Mouse (Mus musculus) bone marrow, adult 2 months (tissue): ENCODE data around the gene Med9. TPM values are rescaled to one million over a fixed set of nuclear protein-coding genes. Genes with fewer than 3 reads are reported as not detected.
A peak's percentile ranks its signal among the peaks of the same experiment; 100 is the strongest.
"Not testable (repeated sequence)": the region's sequence is repeated elsewhere in the genome, so short reads cannot be mapped to it uniquely, and the experiment has no call there.

Source experiments
- H3K27ac ChIP-seq: fragments of 200-500 bp; 2 replicates; pipeline ENCODE4 v1.5.1; 2012; ENCODE audit warnings: low read depth, mild to moderate bottlenecking, control low read depth, inconsistent platforms, low read length; ENCODE audit not compliant: control insufficient read depth, poor library complexity, insufficient read depth
- H3K4me1 ChIP-seq: fragments of 200-500 bp; 2 replicates; pipeline ENCODE4 v1.6.1; 2011; ENCODE audit warnings: low read length; ENCODE audit not compliant: control insufficient read depth, insufficient read depth
- H3K4me3 ChIP-seq: fragments of 200-500 bp; replicated peaks from 2 replicates; pipeline ENCODE3; 2011; ENCODE audit warnings: mild to moderate bottlenecking, low read depth, low read length, control low read depth; ENCODE audit not compliant: control insufficient read depth
- CTCF ChIP-seq: fragments of 200-500 bp; IDR thresholded peaks from 2 replicates; pipeline ENCODE4 v1.5.1; 2011; ENCODE audit warnings: low read length, control low read depth; ENCODE audit not compliant: control insufficient read depth, insufficient read depth
- POLR2A ChIP-seq: fragments of 200-500 bp; IDR thresholded peaks from 2 replicates; pipeline ENCODE4 v1.6.1; 2011; ENCODE audit warnings: low read depth, mild to moderate bottlenecking, control low read depth, low read length, borderline replicate concordance; ENCODE audit not compliant: control insufficient read depth
- WGBS: fragments of 180-500 bp; shearing (Covaris S2); methylation state at CpG from one replicate; pipeline ENCODE4 v1.1.7; 2018; 5-methylcytosine and 5-hydroxymethylcytosine counted together
- polyA plus RNA-seq: library from polyadenylated mRNA; stranded (reverse); fragments of >200 nt; gene quantifications from 2 replicates; pipeline ENCODE4 v1.2.4, GENCODE M21; 2011; ENCODE audit warnings: low replicate concordance; ENCODE audit not compliant: missing spikeins, insufficient read depth, insufficient read length

Gene Med9
- polyA plus RNA-seq, 1 experiment: 10.2 TPM

- H3K4me3 ChIP-seq: no peak overlapping the region
- no peak overlapping the region for H3K27ac ChIP-seq
- peaks cover 7% of the 10 kb centered on the region; the same call in 1 of the 2 replicates for H3K4me1 ChIP-seq
- TF ChIP-seq POLR2A: no peak
- no peak for TF ChIP-seq CTCF
- WGBS: 93% methylated on average over 3 of the region's 3 CpGs
These were observed 11.0 kb upstream of the Med9 start for GRCm38 (mm10) chr11:59937023-59937422.

DNA sequence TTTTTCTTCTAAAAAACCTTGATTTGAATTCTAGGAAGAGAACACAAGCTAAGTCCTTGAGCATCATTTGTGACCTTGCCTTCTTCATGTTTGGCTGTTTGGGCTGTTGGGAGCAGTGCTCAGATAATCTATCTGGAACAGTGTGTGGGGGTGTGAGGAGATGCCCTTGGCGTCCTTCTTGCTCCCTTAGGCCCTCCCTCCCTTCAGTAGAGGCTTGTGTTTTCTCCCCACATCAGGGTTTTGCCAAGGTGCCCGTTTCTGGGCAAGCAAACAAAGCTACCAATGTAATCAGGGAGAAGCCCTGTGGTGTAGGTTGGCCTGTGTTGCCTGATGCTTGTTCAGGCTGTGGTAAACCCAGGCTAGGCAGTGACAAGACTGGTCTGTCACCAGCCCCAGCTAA, 10.4 kb upstream of the Med9 start:
- Histone ChIP-seq H3K27ac (no peak overlapping the region), H3K4me1 (peaks cover 6% of the 10 kb centered on the region; the same call in 1 of the 2 replicates), H3K4me3 (no peak overlapping the region)
- TF ChIP-seq POLR2A (no peak), CTCF (no peak)
- WGBS: 48% methylated on average over 2 of the region's 2 CpGs

DNA sequence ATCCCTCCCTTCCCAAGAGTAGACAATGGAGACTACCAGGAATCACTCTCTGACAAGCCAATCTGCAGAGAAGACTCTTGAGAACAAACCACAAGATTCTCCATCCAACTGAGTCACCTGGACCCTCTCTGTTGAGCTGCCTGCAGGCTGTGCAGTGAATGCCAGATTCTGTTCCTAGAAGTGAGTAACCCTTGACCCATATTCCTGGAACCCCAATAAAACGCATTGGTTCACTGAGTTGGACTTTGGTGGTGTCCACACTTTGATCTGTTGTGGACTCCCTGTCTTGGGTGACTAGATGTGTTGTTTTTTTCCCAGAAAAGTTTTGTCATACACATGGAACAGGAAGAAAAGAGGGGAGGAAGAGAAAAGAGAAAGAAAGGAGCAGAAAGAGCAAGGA, 8.2 kb upstream of the Med9 start:
- no peak overlapping the region for H3K27ac ChIP-seq
- no peak for TF ChIP-seq POLR2A
- TF ChIP-seq CTCF: no peak
- 82% methylated on average over 1 of the region's 1 CpGs for WGBS
- H3K4me1 ChIP-seq: peaks cover 5% of the 10 kb centered on the region; the same call in 1 of the 2 replicates
- H3K4me3 ChIP-seq: no peak overlapping the region

DNA sequence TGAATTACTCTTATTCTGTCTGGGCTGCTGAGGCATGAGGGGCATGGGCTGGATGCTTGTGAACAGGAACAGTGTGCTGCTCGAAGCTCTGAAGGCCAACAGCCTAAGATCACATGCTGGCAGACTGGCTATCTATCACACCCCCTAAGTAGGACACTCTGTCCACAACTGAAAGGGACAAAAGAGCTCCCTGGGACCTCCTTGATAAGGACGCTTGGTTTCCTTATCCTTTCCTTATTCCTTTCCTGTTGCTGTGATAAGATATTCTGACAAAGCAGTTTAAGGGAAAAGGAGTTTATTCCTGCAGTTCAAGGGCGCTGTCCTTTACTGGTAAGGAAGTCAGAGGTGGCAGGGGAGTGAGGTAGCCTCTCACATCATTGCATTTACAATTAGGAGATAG, 7.4 kb upstream of the Med9 start:
- TF ChIP-seq POLR2A (no peak), CTCF (no peak)
- Histone ChIP-seq H3K4me3 (no peak overlapping the region), H3K27ac (no peak overlapping the region), H3K4me1 (peaks cover 5% of the 10 kb centered on the region; the same call in 1 of the 2 replicates)
- WGBS: 58% methylated on average over 3 of the region's 3 CpGs

DNA sequence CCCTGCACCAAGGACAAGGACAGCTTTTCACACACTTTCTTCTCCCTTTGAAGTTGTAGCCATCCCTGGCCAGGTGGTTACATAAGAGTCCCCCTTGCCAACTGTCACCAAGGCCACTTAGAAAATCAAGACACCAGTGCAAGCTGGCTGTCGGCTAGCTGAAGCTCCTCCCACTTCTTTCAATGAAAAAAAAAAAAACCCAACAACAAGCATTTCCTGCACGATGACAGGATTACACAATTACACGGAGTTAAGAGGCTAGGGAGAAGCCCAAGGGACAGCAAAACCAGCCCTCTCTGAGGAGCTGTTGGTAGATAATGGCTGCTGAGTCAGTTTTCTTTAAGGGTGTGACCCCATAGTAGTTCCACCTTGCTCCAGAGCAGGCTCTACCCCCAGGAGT, 6.6 kb upstream of the Med9 start:
- Histone ChIP-seq H3K27ac (no peak overlapping the region), H3K4me1 (peaks cover 5% of the 10 kb centered on the region; the same call in 1 of the 2 replicates), H3K4me3 (no peak overlapping the region)
- TF ChIP-seq POLR2A (no peak), CTCF (no peak)
- WGBS: 0% methylated on average over 3 of the region's 3 CpGs

- 87% methylated on average over 10 of the region's 10 CpGs for WGBS
- H3K27ac ChIP-seq, H3K4me1 ChIP-seq, H3K4me3 ChIP-seq: not testable (repeated sequence)
These were observed 3.2 kb upstream of the Med9 start for GRCm38 (mm10) chr11:59944855-59945254.

- no peaks in the 10 kb centered on the region for H3K4me1 ChIP-seq
These were observed 378 bp downstream of the Med9 start for GRCm38 (mm10) chr11:59948401-59948767.

DNA sequence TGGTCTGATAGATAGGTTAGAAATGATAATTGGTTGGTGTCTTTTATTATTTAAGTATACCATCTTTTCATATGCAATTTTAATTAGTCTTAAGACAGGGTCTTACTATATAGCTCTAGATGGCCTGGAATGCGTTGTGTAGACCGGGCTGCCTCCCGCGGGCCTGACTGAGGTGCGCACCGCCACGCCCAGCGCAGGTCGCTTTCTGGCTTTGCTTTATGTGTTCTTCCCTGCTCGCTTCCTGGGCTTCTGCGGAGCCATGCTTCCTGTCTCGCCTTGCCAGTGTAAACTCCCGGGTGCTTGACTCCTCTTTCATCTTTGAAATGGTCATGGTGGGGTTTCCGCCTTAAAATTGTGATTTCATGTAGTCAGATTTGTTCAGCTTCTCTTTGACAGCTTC, 4.9 kb downstream of the Med9 start:
- H3K4me3 ChIP-seq: no peak overlapping the region
- WGBS: 91% methylated on average over 14 of the region's 14 CpGs
- TF ChIP-seq CTCF: no peak
- no peak for TF ChIP-seq POLR2A
- H3K27ac ChIP-seq: no peak overlapping the region
- H3K4me1 ChIP-seq: no peaks in the 10 kb centered on the region

More at GRCm38 (mm10) chr11:59948401-59948767, 378 bp downstream of the Med9 start:
- WGBS: 3% methylated on average over 16 of the region's 16 CpGs
- Histone ChIP-seq H3K4me3 (peak overlapping the region; percentile 91), H3K27ac (peak overlapping the region; percentile 68)
- TF ChIP-seq POLR2A: no peak
- TF ChIP-seq CTCF: no peak

DNA sequence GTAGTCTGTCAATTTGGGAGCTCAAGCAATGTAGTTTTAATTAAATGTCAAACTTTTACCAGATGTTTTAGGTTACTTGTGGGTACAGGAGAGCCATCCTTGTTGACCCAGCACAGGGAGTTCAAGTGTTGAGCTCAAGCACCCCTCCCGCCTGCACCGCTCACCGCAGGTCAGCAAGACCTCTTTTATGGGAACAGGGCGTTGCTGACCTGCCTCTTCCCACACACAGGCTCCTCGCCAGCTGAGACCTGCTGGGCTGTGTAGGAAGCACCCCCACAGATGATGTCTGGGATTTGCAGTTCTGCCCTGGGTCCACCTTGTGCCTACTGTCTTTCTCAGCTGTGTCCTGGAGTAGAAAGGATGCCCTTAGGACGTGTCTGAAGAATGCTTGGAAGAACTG, 8.7 kb downstream of the Med9 start:
- WGBS: 90% methylated on average over 6 of the region's 6 CpGs
- H3K4me3 ChIP-seq: no peak overlapping the region
- H3K27ac ChIP-seq: no peak overlapping the region
- H3K4me1 ChIP-seq: no peaks in the 10 kb centered on the region
- TF ChIP-seq POLR2A (no peak), CTCF (no peak)

- WGBS: 79% methylated on average over 4 of the region's 4 CpGs
- H3K4me1 ChIP-seq: no peaks in the 10 kb centered on the region
These were observed 11.4 kb downstream of the Med9 start for GRCm38 (mm10) chr11:59959453-59959852.

More at GRCm38 (mm10) chr11:59959453-59959852, 11.4 kb downstream of the Med9 start:
- no peak overlapping the region for H3K27ac ChIP-seq
- TF ChIP-seq POLR2A (no peak), CTCF (no peak)
- H3K4me3 ChIP-seq: no peak overlapping the region
